Mouse (Mus musculus) kidney, embryonic 16.5 days (tissue): ENCODE results near the gene Apba1. TPM values are rescaled to one million over a fixed set of nuclear protein-coding genes. Genes with fewer than 3 reads are reported as not detected.

Experiments used
- polyA plus RNA-seq: library from polyadenylated mRNA; unstranded; fragments of >200 nt; fragmentation: Nextera tagmentation; extraction: Ambion mirVana; gene quantifications from 2 replicates; pipeline ENCODE4 v1.2.1, GENCODE M21; 2015

Apba1 gene
- polyA plus RNA-seq, 1 experiment from 2014 or later: 0.91 TPM

Other genes starting within 250 kb of the Apba1 start
- 0.41 and 0.44 TPM in 2 replicates for gene 1700028P14Rik, start 106.1 kb upstream of the Apba1 start, polyA plus RNA-seq
- gene Ptar1, start 71.5 kb upstream of the Apba1 start, polyA plus RNA-seq: 5.4 and 6.6 TPM in 2 replicates